Mouse (Mus musculus): ENCODE data around the gene Dlk2. TPM values are rescaled to one million over a fixed set of nuclear protein-coding genes. Genes with fewer than 3 reads are reported as not detected.

Dlk2 gene
- polyA plus RNA-seq, 1 experiment = 0.50 TPM

DNA sequence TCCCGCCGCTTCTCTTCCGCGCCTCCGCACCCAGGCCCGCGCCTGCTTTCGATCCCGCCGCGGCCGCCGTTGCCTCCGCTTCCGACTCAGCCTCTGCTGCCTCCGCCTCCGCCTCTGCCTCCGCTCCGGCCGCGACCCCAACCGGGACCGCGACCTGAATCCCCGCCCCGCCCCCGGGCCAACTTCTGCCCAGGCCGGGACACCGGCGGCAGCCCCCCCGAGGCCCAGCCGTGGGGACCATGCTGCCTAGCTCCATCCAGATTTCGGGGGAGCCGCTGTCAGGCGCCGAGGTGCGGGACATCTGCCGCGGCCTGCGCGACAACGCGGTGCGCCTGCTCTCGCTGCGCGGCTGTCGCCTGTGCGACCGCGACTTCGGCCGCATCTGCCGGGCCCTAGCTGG, 43.1 kb upstream of the Dlk2 start:
- Histone ChIP-seq H3K27ac (ENCODE audit: insufficient read depth, low read length) (no peak overlapping the region), H3K36me3 (ENCODE audit: control insufficient read depth, insufficient read depth, low read length) (peaks cover 36% of the 10 kb centered on the region), H3K4me3 (ENCODE audit: extremely low read depth, insufficient read depth, insufficient read length) (peak overlapping the region; percentile 52; the same call in 1 of the 2 replicates), H3K4me1 (ENCODE audit: control insufficient read depth, insufficient read depth, insufficient read length) (peaks cover 8% of the 10 kb centered on the region), H3K27me3 (ENCODE audit: control insufficient read depth, insufficient read depth, low read length) (peaks cover 5% of the 10 kb centered on the region)
- DNase-seq (ENCODE audit: low read depth in 1 of 2, low spot score in 2 of 2) = peak in 1 of 2 experiments; percentile 29
- 2% methylated on average over 48 of the region's 54 CpGs for WGBS
- no peak for TF ChIP-seq POLR2A (IDR thresholded peaks at IDR 0.05; ENCODE audit: low read depth, low read length)
- no peak for TF ChIP-seq CTCF (IDR thresholded peaks at IDR 0.05; ENCODE audit: extremely low read depth, insufficient read depth, insufficient read length, insufficient replicate concordance)

DNA sequence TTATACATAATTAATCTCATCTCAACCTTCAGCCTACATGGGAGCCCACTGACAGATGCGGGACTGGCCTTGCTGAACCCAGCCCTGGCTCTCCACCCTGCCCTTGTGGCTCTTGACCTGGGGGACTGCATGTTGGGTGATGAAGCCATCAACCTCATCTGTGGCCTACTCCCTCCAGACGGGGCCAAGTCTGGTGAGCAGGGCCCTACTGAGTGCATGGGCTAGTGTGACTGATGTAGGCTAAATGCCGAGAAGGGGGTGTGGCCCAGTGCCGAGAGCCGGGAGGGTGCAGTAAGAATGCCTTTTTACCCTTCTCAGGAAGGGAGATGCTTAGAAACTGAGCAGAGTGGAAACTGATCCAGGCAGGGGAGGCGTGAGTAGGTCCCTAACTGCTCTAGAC, 42.1 kb upstream of the Dlk2 start:
- Histone ChIP-seq H3K36me3 (ENCODE audit: control insufficient read depth, insufficient read depth, low read length) (peaks cover 37% of the 10 kb centered on the region), H3K27ac (ENCODE audit: insufficient read depth, low read length) (no peak overlapping the region), H3K4me3 (ENCODE audit: extremely low read depth, insufficient read depth, insufficient read length) (no peak overlapping the region), H3K4me1 (ENCODE audit: control insufficient read depth, insufficient read depth, insufficient read length) (peaks cover 7% of the 10 kb centered on the region), H3K27me3 (ENCODE audit: control insufficient read depth, insufficient read depth, low read length) (peaks cover 5% of the 10 kb centered on the region)
- WGBS = 41% methylated on average over 6 of the region's 6 CpGs
- TF ChIP-seq CTCF (IDR thresholded peaks at IDR 0.05; ENCODE audit: extremely low read depth, insufficient read depth, insufficient read length, insufficient replicate concordance) = no peak
- no peak for TF ChIP-seq POLR2A (IDR thresholded peaks at IDR 0.05; ENCODE audit: low read depth, low read length)
- no peak for DNase-seq (ENCODE audit: low read depth in 1 of 2, low spot score in 2 of 2)

- Histone ChIP-seq H3K27me3 (ENCODE audit: control insufficient read depth, insufficient read depth, low read length) (peaks cover 5% of the 10 kb centered on the region), H3K4me3 (ENCODE audit: extremely low read depth, insufficient read depth, insufficient read length) (no peak overlapping the region), H3K27ac (ENCODE audit: insufficient read depth, low read length) (no peak overlapping the region), H3K36me3 (ENCODE audit: control insufficient read depth, insufficient read depth, low read length) (peaks cover 40% of the 10 kb centered on the region), H3K4me1 (ENCODE audit: control insufficient read depth, insufficient read depth, insufficient read length) (peaks cover 5% of the 10 kb centered on the region)
- 91% methylated on average over 30 of the region's 30 CpGs for WGBS
- DNase-seq (ENCODE audit: low read depth in 1 of 2, low spot score in 2 of 2) = no peak
- no peak for TF ChIP-seq POLR2A (IDR thresholded peaks at IDR 0.05; ENCODE audit: low read depth, low read length)
- TF ChIP-seq CTCF (IDR thresholded peaks at IDR 0.05; ENCODE audit: extremely low read depth, insufficient read depth, insufficient read length, insufficient replicate concordance) = no peak
Observed at GRCm38 (mm10) chr17:46258279-46259053, 38.8 kb upstream of the Dlk2 start.

DNA sequence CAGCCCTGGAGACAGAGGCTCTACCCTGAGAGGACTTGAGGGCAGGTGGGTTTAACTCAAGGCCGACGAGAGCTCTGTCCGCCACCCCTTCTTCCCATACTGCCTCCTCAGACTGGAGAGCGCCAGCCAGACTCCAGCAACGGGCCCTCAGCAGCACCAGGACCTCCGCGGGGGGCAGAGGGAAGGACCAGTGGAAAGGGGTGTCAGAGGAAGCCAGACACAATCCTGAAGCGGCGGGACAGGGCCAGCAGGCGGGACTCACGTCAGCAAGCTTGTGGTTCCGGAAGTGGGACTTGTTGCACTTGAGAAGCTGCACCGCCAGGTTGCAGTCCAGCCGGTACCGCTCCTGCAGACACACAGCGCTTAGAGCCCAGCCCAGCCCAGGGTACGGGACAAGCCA, 37.5 kb upstream of the Dlk2 start:
- Histone ChIP-seq H3K27me3 (ENCODE audit: control insufficient read depth, insufficient read depth, low read length) (no peaks in the 10 kb centered on the region), H3K4me3 (ENCODE audit: extremely low read depth, insufficient read depth, insufficient read length) (no peak overlapping the region), H3K4me1 (ENCODE audit: control insufficient read depth, insufficient read depth, insufficient read length) (no peaks in the 10 kb centered on the region), H3K27ac (ENCODE audit: insufficient read depth, low read length) (no peak overlapping the region), H3K36me3 (ENCODE audit: control insufficient read depth, insufficient read depth, low read length) (peaks cover 44% of the 10 kb centered on the region)
- no peak for DNase-seq (ENCODE audit: low read depth in 1 of 2, low spot score in 2 of 2)
- no peak for TF ChIP-seq POLR2A (IDR thresholded peaks at IDR 0.05; ENCODE audit: low read depth, low read length)
- TF ChIP-seq CTCF (IDR thresholded peaks at IDR 0.05; ENCODE audit: extremely low read depth, insufficient read depth, insufficient read length, insufficient replicate concordance) = no peak
- 89% methylated on average over 15 of the region's 17 CpGs for WGBS

GRCm38 (mm10) chr17:46262201-46262694, 35.0 kb upstream of the Dlk2 start:
- no peak overlapping the region for H3K27ac ChIP-seq (ENCODE audit: insufficient read depth, low read length)
- H3K4me1 ChIP-seq (ENCODE audit: control insufficient read depth, insufficient read depth, insufficient read length) = no peaks in the 10 kb centered on the region
- no peaks in the 10 kb centered on the region for H3K27me3 ChIP-seq (ENCODE audit: control insufficient read depth, insufficient read depth, low read length)
- DNase-seq (ENCODE audit: low read depth in 1 of 2, low spot score in 2 of 2) = no peak
- no peak overlapping the region for H3K4me3 ChIP-seq (ENCODE audit: extremely low read depth, insufficient read depth, insufficient read length)
- H3K36me3 ChIP-seq (ENCODE audit: control insufficient read depth, insufficient read depth, low read length) = peaks cover 44% of the 10 kb centered on the region
- WGBS = 93% methylated on average over 5 of the region's 5 CpGs
- TF ChIP-seq CTCF (IDR thresholded peaks at IDR 0.05; ENCODE audit: extremely low read depth, insufficient read depth, insufficient read length, insufficient replicate concordance) (no peak), POLR2A (IDR thresholded peaks at IDR 0.05; ENCODE audit: low read depth, low read length) (no peak)

DNA sequence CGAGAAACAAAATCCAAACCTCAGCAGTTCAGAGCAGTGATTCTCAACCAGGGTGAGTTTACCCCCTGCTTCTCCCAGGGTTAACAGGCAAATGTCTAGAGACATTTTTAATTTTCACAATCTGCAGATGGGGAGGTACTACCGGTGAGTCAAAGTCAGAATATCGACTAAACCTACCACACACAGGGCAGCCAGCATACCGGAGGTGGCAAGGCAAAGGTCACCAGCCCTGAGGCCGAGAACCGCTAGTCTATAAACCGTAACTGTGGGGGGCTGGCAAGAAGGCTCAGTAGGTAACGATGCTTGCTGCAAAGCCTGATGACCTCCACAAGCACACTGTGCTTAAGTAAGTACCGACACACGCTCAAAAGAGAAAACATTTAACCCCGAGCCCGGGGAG, 31.7 kb upstream of the Dlk2 start:
- Histone ChIP-seq H3K36me3 (ENCODE audit: control insufficient read depth, insufficient read depth, low read length) (peaks cover 25% of the 10 kb centered on the region), H3K27me3 (ENCODE audit: control insufficient read depth, insufficient read depth, low read length) (no peaks in the 10 kb centered on the region), H3K4me1 (ENCODE audit: control insufficient read depth, insufficient read depth, insufficient read length) (no peaks in the 10 kb centered on the region), H3K27ac (ENCODE audit: insufficient read depth, low read length) (no peak overlapping the region), H3K4me3 (ENCODE audit: extremely low read depth, insufficient read depth, insufficient read length) (no peak overlapping the region)
- no peak for TF ChIP-seq POLR2A (IDR thresholded peaks at IDR 0.05; ENCODE audit: low read depth, low read length)
- TF ChIP-seq CTCF (IDR thresholded peaks at IDR 0.05; ENCODE audit: extremely low read depth, insufficient read depth, insufficient read length, insufficient replicate concordance) = no peak
- WGBS = 94% methylated on average over 12 of the region's 12 CpGs
- DNase-seq (ENCODE audit: low read depth in 1 of 2, low spot score in 2 of 2) = no peak
